Mouse (Mus musculus) E14TG2a.4 (cell line): ENCODE measurements around the gene Atp6v0e2.
A peak's percentile ranks its signal among the peaks of the same experiment; 100 is the strongest.

Experiments used
- H3K27me3 ChIP-seq: 2 replicates; pipeline ENCODE4 v1.6.1; 2014; ENCODE audit warnings: low read length, control low read depth; ENCODE audit not compliant: insufficient read depth
- H3K36me3 ChIP-seq: 2 replicates; pipeline ENCODE4 v1.6.1; 2014; ENCODE audit warnings: low read length, control low read depth; ENCODE audit not compliant: insufficient read depth
- H3K4me1 ChIP-seq: replicated peaks from 2 replicates; pipeline ENCODE4 v1.6.1; 2014; ENCODE audit warnings: low read depth, low read length, control low read depth
- H3K4me3 ChIP-seq: replicated peaks from 2 replicates; pipeline ENCODE4 v1.5.1; 2014; ENCODE audit warnings: mild to moderate bottlenecking, low read length
- H3K9me3 ChIP-seq: 2 replicates; pipeline ENCODE4 v1.6.1; 2014; ENCODE audit warnings: low read length, control low read depth
- CTCF ChIP-seq: conservative IDR thresholded peaks from 2 replicates; pipeline ENCODE4 v1.5.1; 2014; ENCODE audit warnings: low read length
- NANOG ChIP-seq: IDR thresholded peaks from 2 replicates; pipeline ENCODE4 v1.6.1; 2014; ENCODE audit warnings: borderline replicate concordance, low read length, mixed read lengths
- POU5F1 ChIP-seq: IDR thresholded peaks from 2 replicates; pipeline ENCODE4 v1.6.1; 2014; ENCODE audit warnings: low read length, borderline replicate concordance

Atp6v0e2 gene

GRCm38 (mm10) chr6:48545251-48545650, 7.8 kb downstream of the Atp6v0e2 start:
- no peak for TF ChIP-seq POU5F1
- no peak for TF ChIP-seq NANOG
- no peak for TF ChIP-seq CTCF
- Histone ChIP-seq H3K36me3 (0 out of 2 replicates have a peak, but pooled peaks cover 6% of the 10 kb centered on the region), H3K4me3 (no peak overlapping the region), H3K9me3 (no peaks in the 10 kb centered on the region), H3K27me3 (peaks cover 8% of the 10 kb centered on the region), H3K4me1 (peaks cover 28% of the 10 kb centered on the region)

DNA sequence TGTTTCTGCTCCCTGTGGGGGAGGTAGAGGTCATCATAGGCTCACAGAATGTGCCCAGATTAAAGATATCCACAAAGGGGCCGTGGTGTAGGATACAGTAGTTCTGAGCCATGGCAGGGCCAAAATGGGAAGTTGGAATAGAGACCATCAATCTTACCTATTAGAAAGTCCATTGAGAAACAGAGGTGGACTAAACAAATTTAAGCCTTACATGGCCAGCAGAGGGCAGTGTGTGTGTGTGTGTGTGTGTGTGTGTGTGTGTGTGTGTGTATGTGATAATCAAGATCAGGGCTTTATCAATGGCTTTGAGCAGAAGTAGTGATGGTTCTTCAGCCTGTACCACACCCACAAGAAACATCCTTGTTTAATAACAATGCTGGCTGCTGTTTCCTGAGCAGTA, 8.9 kb downstream of the Atp6v0e2 start:
- Histone ChIP-seq H3K36me3 (no peaks in the 10 kb centered on the region), H3K4me1 (peaks cover 19% of the 10 kb centered on the region), H3K4me3 (no peak overlapping the region), H3K9me3 (no peaks in the 10 kb centered on the region), H3K27me3 (peaks cover 10% of the 10 kb centered on the region)
- TF ChIP-seq CTCF (0 out of 2 replicates have a peak, but pooled peaks have one; percentile 6), NANOG (no peak)

- Histone ChIP-seq H3K9me3 (no peaks in the 10 kb centered on the region), H3K4me3 (no peak overlapping the region)
- no peak for TF ChIP-seq POU5F1
- TF ChIP-seq NANOG, result no peak
- TF ChIP-seq CTCF, result no peak
Measured at GRCm38 (mm10) chr6:48546858-48547257, 9.4 kb downstream of the Atp6v0e2 start.

DNA sequence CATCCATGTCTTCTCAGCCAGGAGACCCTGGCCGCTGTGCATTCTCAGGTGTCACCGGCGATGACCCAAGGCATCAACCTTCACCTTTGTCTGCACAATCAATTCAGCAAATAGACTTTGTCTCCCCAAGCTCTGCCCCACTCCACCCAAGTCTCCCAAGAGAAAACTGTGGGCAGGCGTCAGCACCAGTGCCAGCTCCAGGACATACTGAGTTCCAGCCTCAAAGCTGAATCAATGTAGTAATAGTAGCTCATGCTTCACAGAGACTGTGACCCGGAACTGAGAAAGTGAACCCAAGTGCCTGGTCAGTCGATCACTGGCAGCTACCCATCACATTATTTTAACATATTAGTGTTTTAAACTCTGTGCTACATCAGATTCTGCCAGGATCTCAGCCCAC, 10.9 kb downstream of the Atp6v0e2 start:
- H3K4me1 ChIP-seq, result peaks cover 7% of the 10 kb centered on the region
- TF ChIP-seq CTCF, result no peak
- TF ChIP-seq POU5F1, result no peak
- TF ChIP-seq NANOG, result no peak
- H3K9me3 ChIP-seq, result no peaks in the 10 kb centered on the region
- no peak overlapping the region for H3K4me3 ChIP-seq
- H3K27me3 ChIP-seq, result peaks cover 12% of the 10 kb centered on the region
- no peaks in the 10 kb centered on the region for H3K36me3 ChIP-seq

More at GRCm38 (mm10) chr6:48546858-48547257, 9.4 kb downstream of the Atp6v0e2 start:
- H3K4me1 ChIP-seq, result peaks cover 13% of the 10 kb centered on the region
- H3K36me3 ChIP-seq, result no peaks in the 10 kb centered on the region
- peaks cover 10% of the 10 kb centered on the region for H3K27me3 ChIP-seq

DNA sequence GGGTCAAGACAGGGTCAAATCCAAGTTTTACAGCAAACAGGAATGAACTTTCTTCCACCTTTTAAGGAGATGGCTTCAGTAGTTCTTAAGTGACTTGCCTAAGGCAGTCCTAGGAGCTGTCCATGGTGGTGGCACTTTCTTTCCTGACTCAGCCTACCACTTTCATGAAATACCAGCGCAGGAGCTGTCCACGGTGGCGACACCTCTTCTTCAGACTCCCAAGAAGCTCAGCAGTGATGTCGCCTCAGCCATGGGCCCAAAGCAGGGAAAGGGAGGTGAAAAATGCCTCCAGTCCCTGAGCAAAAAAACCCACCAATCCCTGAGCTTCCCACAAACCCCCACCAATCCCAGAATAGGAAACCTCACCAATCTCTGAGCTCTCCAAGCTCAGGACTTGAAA, 15.5 kb downstream of the Atp6v0e2 start:
- no peaks in the 10 kb centered on the region for H3K36me3 ChIP-seq
- TF ChIP-seq NANOG (no peak), CTCF (no peak), POU5F1 (no peak)
- no peaks in the 10 kb centered on the region for H3K9me3 ChIP-seq
- H3K4me3 ChIP-seq, result no peak overlapping the region
- peaks cover 4% of the 10 kb centered on the region; the same call in 1 of the 2 replicates for H3K27me3 ChIP-seq
- peaks cover 21% of the 10 kb centered on the region for H3K4me1 ChIP-seq

DNA sequence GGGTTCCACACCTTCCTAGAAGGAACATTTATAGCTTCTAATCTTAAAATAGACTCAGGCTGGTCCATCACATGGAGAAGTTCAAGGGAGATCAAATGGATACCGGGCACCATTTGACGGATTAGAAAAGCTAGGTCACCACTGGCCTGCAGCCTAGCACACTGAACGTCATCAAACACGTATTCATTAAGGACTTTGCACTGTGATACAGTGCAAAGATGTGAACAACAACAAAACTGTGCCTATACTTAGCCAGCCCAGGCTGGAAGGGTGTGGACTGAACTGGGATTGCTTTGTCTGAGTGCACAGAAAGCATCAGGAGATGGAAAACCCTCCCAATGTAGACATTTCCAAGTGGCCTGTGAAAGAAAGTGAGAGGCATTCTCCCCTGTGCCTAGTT, 16.4 kb downstream of the Atp6v0e2 start:
- peaks cover 21% of the 10 kb centered on the region for H3K4me1 ChIP-seq

DNA sequence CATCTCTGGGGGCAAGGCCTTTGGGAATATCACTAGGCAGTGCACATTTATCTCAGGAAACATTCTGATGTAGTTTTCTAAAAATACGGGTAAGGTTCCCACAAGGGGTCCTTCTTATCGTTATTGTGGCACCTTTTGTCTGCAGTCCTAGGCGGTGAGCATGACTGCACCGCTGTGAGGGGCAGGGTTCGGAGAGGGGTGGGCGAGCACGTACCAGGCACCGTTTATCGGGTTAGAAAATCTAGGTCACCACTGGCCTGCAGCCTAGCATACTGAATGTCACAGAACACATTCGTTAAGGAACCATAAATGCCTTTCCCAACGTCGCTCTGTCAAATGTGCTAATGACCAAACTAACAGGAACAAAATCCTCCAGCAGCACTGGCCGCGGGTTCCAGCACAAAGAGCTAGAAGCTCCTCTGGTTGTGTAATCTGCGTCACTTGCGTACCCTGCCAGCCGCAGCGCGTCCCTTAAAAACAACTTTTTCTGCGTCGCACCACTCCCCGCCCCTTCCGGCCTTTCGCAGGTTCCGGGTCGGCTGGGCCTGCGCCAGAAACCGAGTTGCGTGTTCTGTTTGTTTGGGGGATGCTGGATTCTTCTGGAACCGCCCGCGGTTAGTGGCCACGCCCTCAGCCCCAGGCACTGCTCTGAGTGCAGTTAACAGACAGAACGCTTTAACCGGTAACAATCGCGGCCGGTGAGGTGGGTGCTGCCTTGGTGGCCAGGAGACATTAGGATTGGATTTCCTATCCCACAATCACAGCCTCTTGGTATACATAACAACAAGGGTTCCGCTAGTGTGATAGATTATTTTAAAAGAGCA, 17.1 kb downstream of the Atp6v0e2 start, which contains the start of gene Lrrc61:
Gene Lrrc61 (plus strand): TSS at position 517 of the 824 bp plus-strand sequence.
- H3K36me3 ChIP-seq, result no peaks in the 10 kb centered on the region
- no peak for TF ChIP-seq CTCF
- no peak for TF ChIP-seq NANOG
- TF ChIP-seq POU5F1, result no peak
- peaks cover 4% of the 10 kb centered on the region; the same call in 1 of the 2 replicates for H3K27me3 ChIP-seq

More for the DNA sequence above, 16.4 kb downstream of the Atp6v0e2 start:
- Histone ChIP-seq H3K36me3 (no peaks in the 10 kb centered on the region), H3K27me3 (peaks cover 4% of the 10 kb centered on the region; the same call in 1 of the 2 replicates), H3K4me3 (peak overlapping the region; percentile 74; the same call in 1 of the 2 replicates), H3K9me3 (no peaks in the 10 kb centered on the region)
- no peak for TF ChIP-seq POU5F1
- no peak for TF ChIP-seq CTCF
- no peak for TF ChIP-seq NANOG

GRCm38 (mm10) chr6:48555104-48555890, 17.9 kb downstream of the Atp6v0e2 start:
- Histone ChIP-seq H3K4me1 (peaks cover 21% of the 10 kb centered on the region), H3K36me3 (no peaks in the 10 kb centered on the region), H3K27me3 (peaks cover 4% of the 10 kb centered on the region; the same call in 1 of the 2 replicates), H3K4me3 (peak overlapping the region; percentile 74), H3K9me3 (no peaks in the 10 kb centered on the region)
- TF ChIP-seq NANOG (no peak), CTCF (no peak), POU5F1 (no peak)

More for the DNA sequence above, 17.1 kb downstream of the Atp6v0e2 start, which contains the start of gene Lrrc61:
- Histone ChIP-seq H3K4me3 (peak within 1 kb of the TSS; percentile 74), H3K9me3 (no peaks in the 10 kb centered on the region), H3K4me1 (peaks cover 21% of the 10 kb centered on the region)
